9 mouse cellular contexts compared by ENCODE assay signal in genomic region chr6:146298712-146299111, GRCm38 (mm10).
DNase-seq lines count a peak whose midpoint lies in the region; ATAC-seq lines count a peak whose summit lies in the region.
"Had no signal": no experiment of that assay in that cellular context is flagged by ENCODE, and none has a peak within 500 bp of the region (broad histone marks: within the 10 kb centered on the region; RNA-seq: fewer than 3 reads in every experiment).

No protein-coding gene starts in this region.

- no peak overlapping the region for H3K27ac ChIP-seq in liver, embryonic 12.5 days

- no peak overlapping the region for H3K4me3 ChIP-seq in liver, embryonic 12.5 days

- DNase-seq in adrenal gland, postnatal 14 days: peak; percentile 40
- no peak for DNase-seq in adrenal gland, postnatal 36 days
- DNase-seq in liver: peak; percentile 38
- peak; percentile 7 for DNase-seq in T-cell, adult 2 months (ENCODE audit: low spot score)
- peak; percentile 43 for DNase-seq in retina, embryonic 14.5 days (ENCODE audit: low spot score)
- no peak for DNase-seq in layer of hippocampus, adult 8-10 months (ENCODE audit: low spot score in 2 of 2)
- no peak for DNase-seq in cerebellum, adult 11 months
- DNase-seq: cerebellum, adult 18-20 months had no signal

- H3K9me3 ChIP-seq in liver, embryonic 12.5 days (replicated peaks): no peaks in the 10 kb centered on the region

- H3K4me2 ChIP-seq in liver, embryonic 12.5 days: no peak overlapping the region

- ATAC-seq in liver, embryonic 12.5 days: no peak

- no peaks in the 10 kb centered on the region for H3K36me3 ChIP-seq in liver, embryonic 12.5 days

- no peak overlapping the region for H3K9ac ChIP-seq in liver, embryonic 12.5 days

- H3K4me1 ChIP-seq in liver, embryonic 12.5 days: no peaks in the 10 kb centered on the region

- no peaks in the 10 kb centered on the region for H3K27me3 ChIP-seq in liver, embryonic 12.5 days (replicated peaks)

Comparison
In these comparisons a context has a peak if more than half of its experiments do, and no peak if none do; other contexts are left out.
1. DNase-seq: peak in adrenal gland, postnatal 14 days (single experiment), liver (single experiment), T-cell, adult 2 months (single experiment) and retina, embryonic 14.5 days (single experiment); none in adrenal gland, postnatal 36 days (0 of 2), layer of hippocampus, adult 8-10 months (0 of 2) and cerebellum, adult 11 months (single experiment).